Mouse (Mus musculus) spleen, adult 2 months (tissue): ENCODE measurements at regions not wholly inside any gene's neighbourhood (a gene's known extent, or its start where the extent isn't known, plus 50 kb on each side); places are given as distances from the start of the nearest gene placed in this dataset.

ENCODE experiments used
- CTCF ChIP-seq: fragments of 200-500 bp; IDR thresholded peaks from 2 replicates; pipeline ENCODE4 v1.5.1; 2011; ENCODE audit warnings: mild to moderate bottlenecking, inconsistent platforms; ENCODE audit not compliant: insufficient read depth, insufficient read length, insufficient replicate concordance; ENCODE audit errors: extremely low read depth
- POLR2A ChIP-seq: fragments of 200-500 bp; IDR thresholded peaks from 2 replicates; pipeline ENCODE4 v1.6.1; 2011; ENCODE audit warnings: low read depth, low read length, inconsistent platforms

DNA sequence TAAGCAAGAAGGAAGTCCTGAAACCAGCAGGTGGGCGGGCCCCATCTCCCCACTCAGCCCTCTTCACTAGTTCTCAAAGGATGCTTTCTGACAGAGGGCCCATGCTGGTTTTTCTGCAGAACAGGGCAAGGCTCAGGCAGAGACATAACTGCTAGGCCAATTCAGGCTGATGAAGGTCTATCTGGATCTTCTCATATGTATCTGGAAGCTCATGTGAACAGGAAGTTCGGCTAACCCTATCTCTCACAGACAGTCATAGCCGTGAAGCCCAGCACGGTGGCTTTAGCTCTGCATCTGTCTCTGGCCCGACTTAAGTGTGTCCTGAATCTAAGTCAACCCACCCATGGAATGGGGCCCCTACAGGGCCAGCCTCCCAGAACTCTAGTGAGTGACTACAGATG lies 113.7 kb upstream of the 1700021F07Rik start:
- no peak for TF ChIP-seq POLR2A
- TF ChIP-seq CTCF, result no peak
